Mouse (Mus musculus) thymus, adult 2 months (tissue): ENCODE results near the gene Cox6a1.

Source experiments
- CTCF ChIP-seq: fragments of 200-500 bp; IDR thresholded peaks from 2 replicates; pipeline ENCODE4 v1.5.1; 2012; ENCODE audit warnings: mild to moderate bottlenecking, control low read depth, low read length, moderate library complexity, borderline replicate concordance; ENCODE audit not compliant: control insufficient read depth, poor library complexity, insufficient read depth; ENCODE audit errors: extremely low read depth
- POLR2A ChIP-seq: fragments of 200-500 bp; IDR thresholded peaks from 2 replicates; pipeline ENCODE4 v1.6.1; 2012; ENCODE audit warnings: mild to moderate bottlenecking, low read length, control low read depth, moderate library complexity; ENCODE audit not compliant: control insufficient read depth, poor library complexity, insufficient read depth; ENCODE audit errors: extremely low read depth

- TF ChIP-seq POLR2A: no peak
- TF ChIP-seq CTCF: no peak
Observed at GRCm38 (mm10) chr5:115301615-115302014, 47.2 kb downstream of the Cox6a1 start.
